Mouse (Mus musculus) kidney, embryonic 16.5 days (tissue): Measurements from ENCODE around the gene Fstl4. TPM values are rescaled to one million over a fixed set of nuclear protein-coding genes. Genes with fewer than 3 reads are reported as not detected.

ENCODE experiments used
- ATAC-seq: fragments of 200-750 bp; cut with Nextera tagmentation; 2 replicates; pipeline ENCODE4 v1.8.0; 2017; ENCODE audit warnings: moderate TSS enrichment; ENCODE audit not compliant: low FRiP score, low TSS enrichment
- H3K27ac ChIP-seq: fragments of 300-500 bp; sonication (generic); 2 replicates; pipeline ENCODE4 v1.5.1; 2014; ENCODE audit warnings: low read length
- H3K27me3 ChIP-seq: fragments of 300-500 bp; sonication (generic); 2 replicates; pipeline ENCODE4 v1.6.1; 2014; ENCODE audit warnings: low read length, control low read depth, mixed read lengths; ENCODE audit not compliant: insufficient read depth
- H3K36me3 ChIP-seq: fragments of 300-500 bp; sonication (generic); 2 replicates; pipeline ENCODE4 v1.6.1; 2014; ENCODE audit warnings: low read length, control low read depth, mixed read lengths; ENCODE audit not compliant: insufficient read depth
- H3K4me1 ChIP-seq: fragments of 300-500 bp; sonication (generic); 2 replicates; pipeline ENCODE4 v1.6.1; 2014; ENCODE audit warnings: low read length, control low read depth, mixed read lengths; ENCODE audit not compliant: insufficient read depth
- H3K4me2 ChIP-seq: fragments of 300-500 bp; sonication (generic); replicated peaks from 2 replicates; pipeline ENCODE4 v1.6.1; 2014; ENCODE audit warnings: low read depth, low read length
- H3K4me3 ChIP-seq: fragments of 300-500 bp; sonication (generic); 2 replicates; pipeline ENCODE4 v1.5.1; 2014; ENCODE audit warnings: mild to moderate bottlenecking, low read length
- H3K9ac ChIP-seq: fragments of 300-500 bp; sonication (generic); replicated peaks from 2 replicates; pipeline ENCODE4 v1.6.1; 2014; ENCODE audit warnings: low read length
- H3K9me3 ChIP-seq: fragments of 300-500 bp; sonication (generic); 2 replicates; pipeline ENCODE4 v1.6.1; 2016; ENCODE audit warnings: low read length, control low read depth
- WGBS: fragments of 180-500 bp; shearing (Covaris S2); extraction: QIAGEN DNeasy Blood & Tissue Kit; methylation state at CpG from one replicate; pipeline ENCODE4 v1.1.7; 2014; 5-methylcytosine and 5-hydroxymethylcytosine counted together
- polyA plus RNA-seq: library from polyadenylated mRNA; unstranded; fragments of >200 nt; fragmentation: Nextera tagmentation; extraction: Ambion mirVana; gene quantifications from 2 replicates; pipeline ENCODE4 v1.2.1, GENCODE M21; 2015

The Fstl4 gene
- polyA plus RNA-seq, 1 experiment from 2014 or later = 1.0 TPM

DNA sequence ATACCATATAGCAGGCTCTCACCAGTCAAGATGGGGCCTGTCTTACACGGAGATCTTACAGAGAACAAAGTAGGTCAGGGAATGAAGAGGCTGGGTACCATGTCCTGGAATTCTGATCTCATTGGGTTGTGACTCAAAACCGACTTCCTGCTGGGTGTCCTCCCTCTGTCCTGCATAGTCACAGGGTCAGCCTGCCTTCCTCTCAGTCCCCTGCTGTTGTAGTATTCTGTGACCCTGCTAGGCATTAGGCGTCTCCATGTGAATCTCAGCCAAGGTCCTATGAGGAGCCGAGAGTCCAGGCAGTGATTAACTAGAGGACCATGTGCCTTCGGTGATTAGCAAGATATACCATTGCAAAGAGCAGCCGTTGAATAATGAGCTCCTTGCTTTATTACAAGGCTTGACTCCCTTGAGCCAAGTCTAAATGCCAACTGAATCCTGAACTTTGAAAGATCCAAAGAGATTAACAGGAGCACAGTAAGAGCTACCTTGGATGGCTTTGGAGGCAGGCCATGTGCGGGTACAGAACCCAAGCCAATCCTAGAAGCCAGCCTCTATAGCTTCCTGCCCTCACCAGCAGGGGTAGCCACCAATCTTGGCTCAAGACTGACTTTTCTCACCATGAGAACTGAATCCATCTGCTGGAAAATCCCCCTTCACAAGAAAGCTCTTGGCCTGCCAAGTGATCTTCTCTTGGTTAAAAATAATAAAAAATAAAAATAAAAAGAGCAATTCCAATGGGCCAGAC is 264.2 kb downstream of the Fstl4 start:
- H3K4me3 ChIP-seq = no peak overlapping the region
- no peak for ATAC-seq

DNA sequence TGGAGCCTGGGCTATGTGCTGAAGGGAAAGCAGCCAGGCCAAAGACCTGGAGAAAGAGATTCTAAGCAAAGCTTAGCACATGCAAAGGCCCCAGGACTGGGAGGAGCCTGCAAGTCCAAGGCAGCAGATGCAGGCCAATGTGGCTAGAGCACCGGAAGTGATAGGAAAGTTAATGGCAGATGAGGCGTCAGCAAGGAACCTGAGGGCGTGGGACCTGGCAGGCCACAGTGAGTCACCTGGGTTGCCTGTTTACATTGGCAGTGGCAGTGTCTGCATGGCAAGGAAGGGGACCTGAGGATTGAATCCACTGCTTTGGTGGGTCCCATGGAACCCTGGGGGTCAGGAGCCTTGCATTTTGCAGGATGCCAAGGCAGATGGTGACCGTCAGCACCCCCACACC is 267.3 kb downstream of the Fstl4 start:
- ATAC-seq = no peak
- Histone ChIP-seq H3K4me2 (no peak overlapping the region), H3K9ac (no peak overlapping the region), H3K27me3 (no peaks in the 10 kb centered on the region), H3K27ac (no peak overlapping the region), H3K36me3 (no peaks in the 10 kb centered on the region), H3K9me3 (no peaks in the 10 kb centered on the region), H3K4me1 (no peaks in the 10 kb centered on the region), H3K4me3 (no peak overlapping the region)
- WGBS = 91% methylated on average over 4 of the region's 4 CpGs

More for the DNA sequence above, 264.2 kb downstream of the Fstl4 start:
- H3K27me3 ChIP-seq = no peaks in the 10 kb centered on the region
- H3K36me3 ChIP-seq = no peaks in the 10 kb centered on the region
- no peak overlapping the region for H3K27ac ChIP-seq
- WGBS = 81% methylated on average over 7 of the region's 7 CpGs
- no peaks in the 10 kb centered on the region for H3K4me1 ChIP-seq
- no peak overlapping the region for H3K9ac ChIP-seq
- H3K4me2 ChIP-seq = no peak overlapping the region
- H3K9me3 ChIP-seq = no peaks in the 10 kb centered on the region

DNA sequence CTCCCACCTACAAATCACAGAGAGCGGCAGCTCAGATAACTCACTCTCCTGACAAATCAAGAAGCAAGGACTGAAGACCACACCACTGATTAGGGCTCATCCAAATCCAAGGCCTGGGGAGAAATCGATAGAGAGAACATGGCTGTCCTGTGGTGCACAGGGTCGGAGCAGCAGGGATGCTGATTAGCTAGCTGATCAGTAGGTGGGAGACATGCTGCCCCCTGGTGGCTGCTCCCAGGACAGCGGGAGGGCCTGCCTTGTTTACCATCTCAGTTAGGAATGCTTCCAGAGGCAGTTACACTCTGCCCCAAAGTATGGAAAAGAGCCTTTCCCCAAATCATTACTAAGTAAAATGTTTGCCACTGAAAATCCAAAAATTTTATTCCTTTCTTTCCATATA is 267.9 kb downstream of the Fstl4 start:
- H3K9me3 ChIP-seq = no peaks in the 10 kb centered on the region
- no peak overlapping the region for H3K4me3 ChIP-seq
- ATAC-seq = peak; percentile 35; the same call in 1 of the 2 replicates
- H3K4me2 ChIP-seq = no peak overlapping the region
- no peak overlapping the region for H3K9ac ChIP-seq
- H3K27me3 ChIP-seq = no peaks in the 10 kb centered on the region
- WGBS = 25% methylated on average over 4 of the region's 4 CpGs
- H3K36me3 ChIP-seq = no peaks in the 10 kb centered on the region
- no peaks in the 10 kb centered on the region for H3K4me1 ChIP-seq
- no peak overlapping the region for H3K27ac ChIP-seq

DNA sequence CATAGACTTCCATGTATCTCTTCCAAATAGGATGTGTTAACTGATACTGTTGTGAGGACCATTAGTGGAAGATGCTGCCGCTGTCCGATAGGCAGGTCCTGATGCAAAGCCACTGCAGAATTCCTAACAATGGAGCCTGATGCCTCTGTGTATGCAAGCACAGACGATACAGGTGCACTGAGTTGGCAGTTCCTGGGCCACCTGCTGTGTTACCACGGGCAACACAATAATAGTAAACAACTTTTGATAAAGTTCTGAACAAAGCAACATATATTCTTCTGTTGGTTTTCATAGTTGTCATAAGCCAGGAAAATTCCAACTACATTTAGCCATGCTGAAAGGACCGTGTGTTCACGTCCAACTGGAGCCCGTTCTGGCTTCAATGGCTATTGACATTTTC is 271.0 kb downstream of the Fstl4 start:
- Histone ChIP-seq H3K4me3 (no peak overlapping the region), H3K4me2 (no peak overlapping the region), H3K27me3 (no peaks in the 10 kb centered on the region), H3K9me3 (no peaks in the 10 kb centered on the region), H3K27ac (no peak overlapping the region), H3K4me1 (no peaks in the 10 kb centered on the region), H3K36me3 (no peaks in the 10 kb centered on the region), H3K9ac (no peak overlapping the region)
- WGBS = 82% methylated on average over 7 of the region's 7 CpGs
- no peak for ATAC-seq

DNA sequence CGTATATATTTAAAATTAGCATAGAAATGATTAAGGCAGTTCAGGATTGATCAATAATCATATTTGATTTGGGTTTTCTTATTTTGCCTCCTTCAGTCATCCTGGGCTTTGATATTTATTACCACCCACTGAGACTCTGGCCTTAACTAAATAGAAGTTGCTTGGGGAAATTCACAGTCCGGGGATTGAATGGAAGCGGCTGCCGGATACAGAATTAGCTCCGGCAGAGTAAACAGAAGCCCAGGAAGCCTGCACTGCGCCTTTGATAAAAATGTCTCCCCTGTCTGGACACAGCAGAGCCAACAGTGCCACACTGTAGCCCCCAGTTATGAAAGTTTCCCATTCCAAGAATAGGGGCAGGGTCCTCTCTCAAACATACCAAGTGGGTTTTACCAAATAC is 282.4 kb downstream of the Fstl4 start:
- 48% methylated on average over 6 of the region's 6 CpGs for WGBS
- H3K27me3 ChIP-seq = 0 out of 2 replicates have a peak, but pooled peaks cover 1% of the 10 kb centered on the region
- no peak overlapping the region for H3K4me2 ChIP-seq
- no peaks in the 10 kb centered on the region for H3K9me3 ChIP-seq
- ATAC-seq = no peak
- H3K36me3 ChIP-seq = no peaks in the 10 kb centered on the region
- no peak overlapping the region for H3K27ac ChIP-seq
- H3K4me1 ChIP-seq = no peaks in the 10 kb centered on the region
- no peak overlapping the region for H3K9ac ChIP-seq
- H3K4me3 ChIP-seq = no peak overlapping the region

DNA sequence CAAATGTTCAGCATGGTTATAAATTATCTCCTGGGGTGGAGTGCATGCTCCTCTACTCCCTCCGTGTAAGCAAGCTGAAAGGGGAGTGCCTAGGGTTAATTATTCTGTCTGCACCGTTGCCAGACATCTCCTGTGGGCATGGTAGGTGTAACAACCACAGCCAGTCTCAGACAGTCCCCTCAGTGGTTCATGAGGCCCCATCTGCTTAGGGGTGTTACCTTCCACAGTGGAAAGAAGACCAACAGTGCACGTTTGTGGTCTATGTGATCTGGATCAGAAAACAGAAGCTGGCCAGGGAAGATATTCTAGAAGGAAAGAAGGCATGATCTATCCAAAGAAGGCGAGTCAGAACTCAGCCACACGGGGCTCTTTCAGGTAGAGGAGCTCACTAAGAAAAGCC is 289.7 kb downstream of the Fstl4 start:
- Histone ChIP-seq H3K27me3 (no peaks in the 10 kb centered on the region), H3K4me3 (no peak overlapping the region), H3K9me3 (no peaks in the 10 kb centered on the region), H3K9ac (no peak overlapping the region), H3K4me2 (no peak overlapping the region), H3K4me1 (peaks cover 10% of the 10 kb centered on the region; the same call in 1 of the 2 replicates), H3K36me3 (no peaks in the 10 kb centered on the region), H3K27ac (no peak overlapping the region)
- 40% methylated on average over 5 of the region's 5 CpGs for WGBS
- ATAC-seq = 0 out of 2 replicates have a peak, but pooled peaks have one; percentile 23

DNA sequence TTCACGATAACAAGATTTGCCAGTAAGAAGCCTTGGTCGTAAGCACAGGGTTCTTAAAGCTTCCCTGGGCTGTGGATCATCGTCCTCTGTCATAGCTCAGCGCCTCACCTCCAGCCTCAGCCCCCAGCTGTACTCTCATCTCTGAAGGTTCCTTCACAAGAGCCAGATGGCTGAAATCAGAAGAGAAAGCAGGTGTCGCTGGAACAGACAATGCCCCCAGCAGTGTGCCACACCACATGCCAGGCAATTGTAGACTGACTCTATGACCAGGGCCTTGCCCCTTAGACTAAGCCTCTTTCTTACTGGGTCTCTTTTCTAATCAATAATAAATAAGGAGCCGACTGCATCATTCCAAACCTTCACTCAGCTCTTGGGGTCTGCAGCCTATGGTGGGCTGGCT is 291.5 kb downstream of the Fstl4 start:
- ATAC-seq = no peak
- H3K9me3 ChIP-seq = no peaks in the 10 kb centered on the region
- WGBS = 84% methylated on average over 6 of the region's 6 CpGs
- H3K27me3 ChIP-seq = no peaks in the 10 kb centered on the region
- H3K27ac ChIP-seq = no peak overlapping the region
- no peaks in the 10 kb centered on the region for H3K36me3 ChIP-seq
- H3K4me1 ChIP-seq = peaks cover 10% of the 10 kb centered on the region; the same call in 1 of the 2 replicates
- H3K9ac ChIP-seq = no peak overlapping the region
- H3K4me2 ChIP-seq = no peak overlapping the region
- H3K4me3 ChIP-seq = no peak overlapping the region

DNA sequence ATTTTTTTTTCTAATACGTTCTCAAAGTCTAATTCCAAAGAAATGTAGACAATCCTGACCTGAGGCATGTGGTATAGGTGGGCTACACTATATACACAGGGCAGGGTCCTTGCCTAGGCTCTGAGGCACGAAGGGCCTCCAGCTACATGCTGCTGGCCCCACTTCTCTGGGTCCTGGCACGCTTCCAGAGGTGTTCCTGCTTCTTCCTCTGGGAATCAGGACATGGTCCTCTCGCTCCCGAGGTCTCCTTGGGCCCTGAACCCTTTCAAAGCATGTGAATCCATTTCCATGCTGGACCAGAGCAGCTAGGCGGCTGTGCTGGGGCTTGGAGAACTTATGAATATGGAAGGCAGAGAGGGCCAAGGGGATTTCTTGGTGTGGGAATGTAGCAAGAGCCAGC is 292.3 kb downstream of the Fstl4 start:
- ATAC-seq = no peak
- H3K4me2 ChIP-seq = no peak overlapping the region

DNA sequence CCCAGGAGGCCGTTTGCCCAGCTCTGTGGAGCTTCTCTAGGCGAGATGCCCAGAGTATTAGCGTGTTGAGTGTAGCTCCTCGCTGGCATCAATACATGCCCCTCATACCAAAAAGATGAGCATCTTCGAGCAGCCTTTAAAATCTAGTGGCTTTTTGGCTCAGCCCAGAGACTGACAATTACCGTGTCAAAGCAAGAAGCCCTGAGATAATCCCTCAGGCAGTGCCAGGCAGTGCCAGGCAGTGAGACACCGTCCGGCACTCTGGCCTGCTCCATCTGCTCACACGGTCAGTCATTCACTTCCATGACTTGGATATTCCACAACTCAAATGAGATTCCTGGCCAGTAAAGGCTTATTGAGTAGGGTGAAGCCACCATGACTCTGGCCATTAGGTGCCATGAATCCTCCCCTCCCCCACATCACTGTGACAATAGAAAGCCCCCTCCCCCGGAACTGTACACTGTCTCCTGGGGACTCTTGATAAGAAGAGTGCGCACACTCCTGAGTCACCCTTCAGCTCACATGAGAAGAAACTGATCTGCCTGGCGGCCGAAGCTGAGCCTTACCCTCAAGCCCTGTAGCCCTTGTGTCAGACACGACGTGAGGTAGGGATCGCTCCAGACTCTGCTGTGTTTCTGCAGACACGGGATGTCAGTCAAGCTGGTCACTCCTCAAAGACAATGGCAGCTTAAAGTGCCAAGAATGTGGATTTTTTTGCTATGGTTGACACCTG is 293.6 kb downstream of the Fstl4 start:
- no peaks in the 10 kb centered on the region for H3K36me3 ChIP-seq
- H3K27me3 ChIP-seq = no peaks in the 10 kb centered on the region
- H3K9ac ChIP-seq = no peak overlapping the region
- no peak overlapping the region for H3K4me3 ChIP-seq
- no peaks in the 10 kb centered on the region for H3K9me3 ChIP-seq
- ATAC-seq = no peak
- peaks cover 10% of the 10 kb centered on the region; the same call in 1 of the 2 replicates for H3K4me1 ChIP-seq
- WGBS = 57% methylated on average over 17 of the region's 17 CpGs
- no peak overlapping the region for H3K27ac ChIP-seq
- peak overlapping the region; percentile 22; the same call in 1 of the 2 replicates for H3K4me2 ChIP-seq

More for the DNA sequence above, 292.3 kb downstream of the Fstl4 start:
- Histone ChIP-seq H3K4me1 (peaks cover 10% of the 10 kb centered on the region; the same call in 1 of the 2 replicates), H3K9ac (no peak overlapping the region), H3K36me3 (no peaks in the 10 kb centered on the region), H3K27ac (no peak overlapping the region), H3K9me3 (no peaks in the 10 kb centered on the region), H3K4me3 (no peak overlapping the region), H3K27me3 (no peaks in the 10 kb centered on the region)
- 70% methylated on average over 6 of the region's 6 CpGs for WGBS

DNA sequence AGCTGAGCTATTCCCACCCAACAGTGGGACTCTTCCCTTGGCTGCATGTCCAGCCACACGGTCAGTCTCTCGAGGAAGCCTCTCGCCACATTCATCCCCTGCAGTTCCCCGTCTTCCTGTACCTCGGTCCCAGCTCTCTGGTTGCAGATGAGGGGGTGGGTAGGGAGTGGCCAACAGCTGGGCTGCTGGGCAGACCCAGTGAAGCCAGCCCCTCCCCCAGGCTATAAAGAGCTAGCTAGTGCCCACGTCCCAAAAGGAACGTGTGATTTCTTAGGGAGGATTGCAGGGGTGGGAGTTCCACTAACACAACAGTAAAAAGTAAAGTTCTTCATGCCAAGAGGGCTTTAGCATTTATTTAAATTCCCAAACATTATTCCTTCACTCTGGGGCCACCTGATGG is 294.1 kb downstream of the Fstl4 start:
- ATAC-seq = 0 out of 2 replicates have a peak, but pooled peaks have one; percentile 43
- WGBS = 9% methylated on average over 7 of the region's 7 CpGs
- Histone ChIP-seq H3K9ac (no peak overlapping the region), H3K27me3 (no peaks in the 10 kb centered on the region), H3K4me3 (no peak overlapping the region), H3K4me2 (peak overlapping the region; percentile 22; the same call in 1 of the 2 replicates), H3K27ac (no peak overlapping the region), H3K4me1 (peaks cover 10% of the 10 kb centered on the region; the same call in 1 of the 2 replicates), H3K36me3 (no peaks in the 10 kb centered on the region), H3K9me3 (no peaks in the 10 kb centered on the region)
